Mouse (Mus musculus) left cerebral cortex, adult 2 months (tissue): ENCODE measurements at regions not wholly inside any gene's neighbourhood (a gene's known extent, or its start where the extent isn't known, plus 50 kb on each side); places are given as distances from the start of the nearest gene placed in this dataset.

ENCODE experiments used
- DNase-seq, 2 experiments: peaks; one replicate each; pipeline ENCODE4 v3.0.0; 2021 to 2022; ENCODE audit warnings: low spot score in 2 of 2, mixed read lengths in 1 of 2; ENCODE audit errors: extremely low spot score in 1 of 2
- H3K27ac ChIP-seq: fragments of 200-600 bp; 2 replicates; pipeline ENCODE4 v1.8.1; 2022
- H3K4me3 ChIP-seq: fragments of 200-600 bp; 2 replicates; pipeline ENCODE4 v1.8.1; 2022
- CTCF ChIP-seq: fragments of 200-600 bp; IDR thresholded peaks from 2 replicates; pipeline ENCODE4 v1.8.1; 2022; ENCODE audit warnings: antibody characterized with exemption, mild to moderate bottlenecking, moderate library complexity
- intact Hi-C: fragments of 180-260 bp; cut with DNase I; formaldehyde crosslinking; loops from one replicate; pipeline ENCODE4 v1.15.1; 2025

DNA sequence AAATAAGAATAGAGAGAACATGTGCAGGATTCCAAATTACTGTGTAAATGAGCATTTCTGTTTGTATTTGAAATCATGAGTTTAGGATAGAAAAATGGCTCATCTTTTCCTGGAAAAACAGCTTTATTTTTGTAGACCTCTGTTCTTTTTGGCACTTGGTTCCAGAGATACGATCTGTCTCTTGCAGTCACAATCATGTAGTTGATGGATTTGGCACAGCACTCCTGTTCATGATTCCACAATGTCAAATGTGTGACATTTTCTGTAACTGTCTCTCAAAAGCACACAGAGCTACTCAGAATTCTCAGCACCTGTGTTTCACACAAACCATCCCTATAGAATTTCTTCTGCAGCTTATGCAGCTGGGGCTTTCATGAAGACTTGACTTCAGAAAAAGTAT is 654.0 kb upstream of the Agtr1b start:
- DNase-seq, result no peak
- Histone ChIP-seq H3K4me3 (no peak overlapping the region), H3K27ac (peak overlapping the region; percentile 61)
- no peak for TF ChIP-seq CTCF
- intact Hi-C loops, result loop anchor here (5.0 to 10.0 kb wide), 3 partner anchors 126 to 464 kb away; no protein-coding TSS in a partner anchor

DNA sequence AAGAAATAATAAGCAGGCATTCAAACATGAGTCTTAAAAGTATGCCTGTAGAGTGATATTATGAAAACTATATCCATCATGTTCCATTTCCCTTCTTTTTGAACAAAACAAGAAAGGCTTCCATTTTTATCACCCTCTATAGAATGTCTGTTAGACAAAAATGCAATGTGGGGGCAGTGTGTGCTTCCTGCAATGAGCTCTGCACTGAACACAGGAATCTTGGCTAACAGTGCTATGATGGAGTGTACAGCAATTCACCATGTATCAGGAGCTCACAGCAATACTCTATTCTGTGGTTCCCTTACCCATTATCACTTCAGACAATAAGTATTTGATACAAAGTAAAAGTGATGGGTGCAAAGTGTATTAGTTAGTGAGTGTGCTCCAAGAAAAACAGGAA is 653.3 kb upstream of the Agtr1b start:
- no peak for DNase-seq
- H3K27ac ChIP-seq, result peak overlapping the region; percentile 61; the same call in 1 of the 2 replicates
- no peak overlapping the region for H3K4me3 ChIP-seq
- intact Hi-C loops, result loop anchor here (5.0 to 10.0 kb wide), 3 partner anchors 125 to 465 kb away; no protein-coding TSS in a partner anchor
- TF ChIP-seq CTCF, result no peak

DNA sequence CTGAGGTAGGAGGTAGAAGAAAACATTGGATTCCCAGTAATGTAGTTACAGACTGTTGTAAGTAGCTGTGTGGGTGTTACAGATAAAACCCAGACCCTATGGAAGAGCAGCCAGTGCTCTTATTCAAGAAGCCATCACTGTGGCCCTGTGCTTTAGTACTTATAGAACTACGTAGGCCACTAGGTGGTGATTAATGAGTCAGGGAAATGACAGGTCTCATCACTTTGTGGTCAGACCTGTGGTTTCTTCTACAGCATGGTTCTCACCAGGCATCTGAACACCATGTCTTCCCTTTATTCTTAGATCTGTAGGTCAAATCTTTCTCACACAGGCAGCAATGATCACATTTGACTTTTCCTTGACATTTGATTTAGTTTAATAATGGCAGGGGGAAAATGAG is 642.7 kb upstream of the Agtr1b start:
- Histone ChIP-seq H3K27ac (no peak overlapping the region), H3K4me3 (no peak overlapping the region)
- DNase-seq, result no peak
- intact Hi-C loops, result no loop called here
- no peak for TF ChIP-seq CTCF

DNA sequence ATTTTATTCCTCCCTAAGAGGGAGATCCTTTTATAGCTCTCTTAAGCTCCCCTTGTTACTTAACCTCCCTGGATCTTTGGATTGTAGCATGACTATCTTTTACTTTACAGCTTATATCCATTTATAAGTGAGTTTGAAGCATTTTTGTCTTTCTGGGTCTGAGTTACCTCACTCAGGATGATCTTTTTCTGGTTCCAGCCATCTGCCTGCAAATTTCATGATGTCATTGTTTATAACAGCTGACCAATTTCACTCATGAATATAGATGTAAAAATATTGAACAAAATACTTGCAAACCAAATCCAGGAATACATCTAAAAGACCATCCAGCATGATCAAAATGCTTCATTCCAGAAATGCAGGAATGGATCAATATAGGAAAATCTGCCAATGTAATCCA is 631.3 kb upstream of the Agtr1b start:
- TF ChIP-seq CTCF, result no peak
- Histone ChIP-seq H3K27ac (peak overlapping the region; percentile 69), H3K4me3 (no peak overlapping the region)
- DNase-seq, result no peak
- intact Hi-C loops, result loop anchor here (10.0 kb wide), 1 partner anchor 173 kb away; no protein-coding TSS in a partner anchor

DNA sequence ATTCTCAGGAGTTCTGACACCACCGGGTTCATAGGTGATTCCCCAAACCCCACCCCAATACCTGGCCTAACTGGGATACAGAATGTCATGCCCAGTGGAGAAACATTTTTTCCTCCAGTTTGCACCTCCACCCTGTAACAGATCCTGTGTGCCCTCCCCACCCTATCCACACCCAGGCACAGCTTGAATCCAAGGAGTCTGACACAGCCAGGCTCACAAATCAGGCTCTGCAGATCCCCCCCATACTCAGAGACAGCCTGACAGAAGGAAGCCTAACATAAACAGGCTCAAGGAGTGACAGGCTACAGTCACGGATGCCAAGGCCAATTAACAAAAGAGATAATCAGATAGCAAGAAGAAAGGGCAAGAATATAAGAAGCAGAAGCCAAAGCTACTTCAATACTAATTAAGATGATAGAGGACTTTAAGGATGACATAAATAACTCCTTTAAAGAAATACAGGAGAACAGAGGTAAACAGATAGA is 622.6 kb upstream of the Agtr1b start:
- no peak overlapping the region for H3K4me3 ChIP-seq
- intact Hi-C loops, result no loop called here
- no peak for DNase-seq
- H3K27ac ChIP-seq, result no peak overlapping the region
- TF ChIP-seq CTCF, result no peak

DNA sequence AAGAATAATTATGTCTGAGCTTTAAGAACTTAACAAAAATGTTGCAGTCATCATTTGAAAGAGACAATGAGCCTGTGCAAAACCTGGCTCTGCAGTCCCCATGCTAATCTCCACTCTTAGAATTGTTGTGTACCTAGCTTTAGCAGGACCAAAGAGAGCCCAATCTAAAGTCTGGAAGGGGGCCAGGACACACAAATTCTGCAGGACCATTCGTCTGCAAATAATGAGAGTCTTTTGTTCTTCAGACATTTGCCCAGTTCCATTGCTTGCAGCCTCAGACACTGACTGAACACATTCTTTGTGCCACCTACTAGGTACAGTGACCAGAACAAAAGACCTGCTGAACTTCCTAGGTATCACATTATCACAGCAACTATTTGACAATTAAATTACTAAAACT is 620.0 kb upstream of the Agtr1b start:
- no peak for TF ChIP-seq CTCF
- Histone ChIP-seq H3K4me3 (no peak overlapping the region), H3K27ac (peak overlapping the region; percentile 59; the same call in 1 of the 2 replicates)
- DNase-seq, result no peak
- intact Hi-C loops, result no loop called here

DNA sequence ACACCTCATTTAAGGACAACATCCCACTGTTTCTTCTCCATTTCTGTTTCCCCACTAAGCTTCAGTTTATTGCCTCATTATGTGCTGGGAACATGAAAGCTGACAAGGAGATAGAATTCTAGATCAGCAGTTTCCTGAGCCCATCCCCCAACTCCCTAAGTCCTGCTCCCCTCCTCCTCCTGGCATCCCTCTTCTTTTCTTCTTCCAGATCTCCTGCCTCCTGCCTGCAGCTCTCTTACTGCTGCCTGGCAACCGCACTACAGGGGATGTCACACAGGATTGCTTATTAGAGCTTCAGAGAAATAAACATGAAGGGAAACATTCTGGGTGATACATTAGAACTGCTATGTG is 619.4 kb upstream of the Agtr1b start:
- Histone ChIP-seq H3K27ac (peak overlapping the region; percentile 59; the same call in 1 of the 2 replicates), H3K4me3 (no peak overlapping the region)
- intact Hi-C loops, result no loop called here
- no peak; the same call in 1 of the 2 replicates for TF ChIP-seq CTCF
- DNase-seq, result peak in 1 of 2 experiments; percentile 20

DNA sequence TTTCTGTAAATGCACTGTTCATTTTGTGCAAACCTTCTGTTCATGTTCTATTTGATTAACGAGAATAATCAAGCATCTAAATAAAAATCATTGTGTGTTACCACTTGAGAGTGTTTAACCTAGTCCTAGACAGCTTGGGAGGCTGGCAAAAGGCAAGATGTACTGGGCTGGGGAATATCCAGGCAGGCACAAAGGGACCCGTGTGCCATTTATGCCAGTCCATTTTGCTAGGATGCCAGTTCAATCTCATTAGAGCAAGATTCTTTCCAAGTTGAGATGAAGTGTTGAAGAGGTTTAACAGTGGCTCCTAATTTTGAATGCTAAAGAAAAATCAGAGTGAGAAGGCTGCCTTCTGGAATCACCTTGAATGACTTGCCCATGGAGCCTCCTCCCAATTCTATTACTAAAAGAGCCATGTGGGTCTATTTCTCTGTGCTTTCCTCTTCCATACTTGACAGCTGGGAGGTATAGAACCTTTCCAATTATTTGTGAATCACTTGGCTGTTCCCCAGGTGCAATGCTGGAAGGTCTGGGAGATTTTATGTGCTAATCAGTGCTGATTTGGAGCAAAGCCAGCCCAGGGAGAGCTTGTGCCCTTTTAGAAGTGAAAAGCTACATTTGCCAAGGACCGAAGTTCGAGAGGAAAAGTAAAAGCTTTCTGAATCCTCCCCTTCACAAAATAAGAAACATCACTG is 618.9 kb upstream of the Agtr1b start:
- no peak for TF ChIP-seq CTCF
- Histone ChIP-seq H3K27ac (peak overlapping the region; percentile 44; the same call in 1 of the 2 replicates), H3K4me3 (no peak overlapping the region)
- peak in 1 of 2 experiments; percentile 22 for DNase-seq
- intact Hi-C loops, result no loop called here

DNA sequence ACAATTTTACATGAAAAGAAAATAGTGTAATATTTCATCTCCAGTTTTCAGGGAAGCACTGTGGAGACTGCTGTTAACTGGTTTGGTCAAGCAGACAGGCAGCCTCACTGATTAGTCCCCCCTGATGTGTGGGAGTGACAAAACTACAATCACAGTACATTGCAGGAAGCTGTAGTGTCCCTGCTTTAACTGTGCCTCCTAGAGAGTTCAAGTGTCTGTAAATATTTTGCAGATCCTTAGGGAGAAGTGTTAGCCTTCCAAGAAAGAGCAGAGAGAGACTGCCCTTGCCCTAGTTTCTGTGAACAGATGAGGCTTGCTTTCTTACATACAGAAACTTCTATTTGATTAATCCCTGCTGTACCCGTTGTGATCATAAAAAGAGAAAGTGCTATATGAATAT is 617.2 kb upstream of the Agtr1b start:
- intact Hi-C loops, result no loop called here
- TF ChIP-seq CTCF, result no peak
- DNase-seq, result no peak
- H3K27ac ChIP-seq, result no peak overlapping the region
- no peak overlapping the region for H3K4me3 ChIP-seq

DNA sequence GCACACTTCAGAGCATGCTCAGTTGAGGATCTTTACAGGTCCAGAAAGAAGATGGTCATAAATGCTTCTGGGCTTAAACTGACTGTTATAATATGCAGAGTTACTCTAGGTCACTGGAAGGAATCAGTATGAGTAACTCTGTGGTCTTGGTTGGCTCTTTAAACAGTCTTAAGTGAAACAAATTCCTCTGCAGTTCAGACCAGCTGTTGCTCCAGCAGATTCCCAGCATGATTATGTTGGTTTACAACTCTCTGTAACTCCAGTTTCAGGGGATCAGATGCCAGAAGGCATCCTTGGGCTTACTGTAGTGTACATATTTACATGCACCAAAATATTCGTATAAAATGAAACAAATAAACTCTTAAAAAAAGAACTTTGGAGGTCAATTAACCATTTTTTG is 606.1 kb upstream of the Agtr1b start:
- Histone ChIP-seq H3K27ac (no peak overlapping the region), H3K4me3 (no peak overlapping the region)
- intact Hi-C loops, result no loop called here
- no peak for TF ChIP-seq CTCF
- no peak for DNase-seq
